Mouse (Mus musculus): Measurements from ENCODE around the gene Ndufs2. TPM values are rescaled to one million over a fixed set of nuclear protein-coding genes. Genes with fewer than 3 reads are reported as not detected.

Gene Ndufs2
- polyA plus RNA-seq (2017; shearing (Covaris generic)) = 181 TPM

DNA sequence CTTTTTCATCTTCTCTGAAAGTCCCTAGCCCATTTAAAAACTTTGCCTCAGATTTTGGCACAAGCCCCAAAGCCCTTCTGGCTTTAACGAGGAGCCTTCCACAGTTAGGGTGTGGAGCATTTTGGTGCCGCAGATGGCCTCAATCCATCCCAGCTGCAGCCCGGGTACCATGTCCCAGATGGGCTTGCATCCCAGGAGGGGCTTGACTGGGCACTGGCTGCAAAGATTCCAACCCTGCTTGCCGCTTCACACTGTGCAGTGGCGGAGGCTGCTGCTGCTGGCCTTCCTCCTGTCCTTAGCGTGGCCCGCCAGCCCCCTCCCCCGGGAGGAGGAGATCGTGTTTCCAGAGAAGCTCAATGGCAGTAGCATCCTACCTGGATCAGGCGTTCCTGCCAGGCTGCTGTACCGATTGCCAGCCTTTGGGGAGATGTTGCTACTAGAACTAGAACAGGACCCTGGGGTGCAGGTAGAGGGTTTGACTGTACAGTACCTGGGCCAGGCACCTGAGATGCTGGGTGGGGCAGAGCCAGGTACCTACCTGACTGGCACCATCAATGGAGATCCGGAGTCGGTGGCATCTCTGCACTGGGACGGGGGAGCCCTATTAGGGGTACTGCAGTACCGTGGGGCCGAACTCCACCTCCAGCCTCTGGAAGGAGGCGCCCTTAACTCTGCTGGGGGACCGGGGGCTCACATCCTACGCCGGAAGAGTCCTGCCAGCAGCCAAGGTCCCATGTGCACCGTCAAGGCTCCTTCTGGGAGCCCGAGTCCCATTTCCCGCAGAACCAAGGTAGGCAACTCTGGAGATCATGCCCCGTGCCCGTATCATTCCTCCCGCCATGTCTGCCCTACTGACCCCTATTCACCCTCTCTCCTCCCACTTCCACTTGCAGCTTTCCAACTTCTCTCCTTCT lies at the start of gene Ndufs2:
Gene Ndufs2, minus strand, starts transcription at position 709 of the 914 bp plus-strand sequence.

DNA sequence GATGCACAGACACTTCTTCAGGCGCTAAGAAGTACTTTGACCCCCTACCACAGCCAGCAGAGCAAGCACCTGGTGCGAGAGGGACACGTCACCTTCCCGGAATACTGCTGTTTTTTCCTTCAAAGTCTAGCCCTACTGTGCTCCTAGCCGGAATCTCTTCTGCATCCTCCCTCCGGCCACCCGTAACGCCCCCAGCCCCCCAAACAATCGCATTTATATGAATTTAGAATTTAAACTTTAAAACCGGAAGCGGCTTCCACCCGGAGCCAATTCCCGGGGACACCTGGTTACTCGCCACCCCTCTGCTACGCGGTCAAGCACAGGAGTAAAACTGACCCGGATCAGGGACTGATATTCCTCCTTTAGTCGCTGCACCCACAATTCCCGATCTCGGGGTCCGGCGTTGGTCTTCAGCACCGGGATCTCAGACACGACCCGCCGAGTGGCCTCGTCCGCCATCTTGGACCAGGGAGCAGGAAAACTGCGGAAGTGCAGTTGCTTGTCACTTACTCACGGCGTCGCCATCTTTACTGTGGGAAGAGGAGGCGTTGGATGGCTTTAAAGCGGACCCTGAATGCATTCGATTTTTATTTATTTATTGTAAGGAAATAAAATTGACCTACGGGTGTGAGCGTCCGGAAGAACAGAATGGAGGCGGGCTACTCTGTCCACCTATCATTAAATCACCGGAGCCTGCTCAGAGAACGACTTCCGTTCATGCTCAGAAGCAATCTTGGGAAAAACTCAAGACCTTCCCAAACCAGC lies 43.3 kb upstream of the Ndufs2 start, which contains the start of gene Ufc1:
Gene Ufc1, minus strand, starts transcription at position 727 of the 765 bp plus-strand sequence.

DNA sequence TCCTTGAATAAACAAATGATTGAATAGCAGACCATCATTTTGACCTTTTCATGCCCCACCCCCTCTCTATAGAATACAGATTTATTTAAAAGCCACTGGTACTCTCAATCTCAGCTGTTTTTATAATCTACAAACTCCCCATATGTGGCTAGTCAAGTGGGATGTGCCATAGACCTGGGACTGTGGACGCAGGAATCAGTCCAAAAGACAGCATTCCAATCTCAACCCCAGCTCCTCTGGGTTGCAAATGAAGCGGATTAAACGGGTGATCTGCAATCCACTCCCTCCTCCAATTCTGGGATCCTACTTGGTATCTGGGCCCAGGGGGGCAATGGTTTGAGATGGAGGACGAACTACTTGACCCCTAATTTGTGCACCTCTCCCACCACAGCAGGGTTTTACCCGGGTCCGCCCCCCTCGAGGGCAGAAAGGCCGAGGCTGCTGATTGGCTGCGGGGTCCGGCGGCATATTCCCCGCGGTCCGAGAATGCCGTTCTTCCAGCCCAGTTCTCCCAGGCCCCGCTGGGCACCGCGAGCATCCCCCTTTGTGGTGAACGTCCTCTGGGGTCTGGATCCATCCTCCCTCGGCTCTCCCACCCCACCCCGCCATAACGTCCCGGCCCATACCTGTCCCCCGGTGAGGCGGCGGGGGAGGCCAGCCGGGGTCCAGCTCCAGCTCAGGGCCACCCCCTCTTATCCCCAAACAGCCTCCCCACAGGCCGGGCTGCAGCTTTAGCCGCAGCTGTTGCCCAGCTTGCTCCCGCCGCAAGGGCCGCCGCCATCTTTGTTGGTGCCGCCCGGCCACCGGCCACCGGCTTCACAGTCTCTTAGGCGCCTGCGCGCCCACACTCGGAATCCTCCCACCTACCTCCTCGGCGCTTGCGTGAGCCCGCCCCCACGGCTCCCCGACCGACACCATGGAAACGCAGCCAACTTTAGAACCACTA lies 36.2 kb upstream of the Ndufs2 start, which contains the start of gene Usp21:
Gene Usp21, minus strand, starts transcription at position 856 of the 946 bp plus-strand sequence.

DNA sequence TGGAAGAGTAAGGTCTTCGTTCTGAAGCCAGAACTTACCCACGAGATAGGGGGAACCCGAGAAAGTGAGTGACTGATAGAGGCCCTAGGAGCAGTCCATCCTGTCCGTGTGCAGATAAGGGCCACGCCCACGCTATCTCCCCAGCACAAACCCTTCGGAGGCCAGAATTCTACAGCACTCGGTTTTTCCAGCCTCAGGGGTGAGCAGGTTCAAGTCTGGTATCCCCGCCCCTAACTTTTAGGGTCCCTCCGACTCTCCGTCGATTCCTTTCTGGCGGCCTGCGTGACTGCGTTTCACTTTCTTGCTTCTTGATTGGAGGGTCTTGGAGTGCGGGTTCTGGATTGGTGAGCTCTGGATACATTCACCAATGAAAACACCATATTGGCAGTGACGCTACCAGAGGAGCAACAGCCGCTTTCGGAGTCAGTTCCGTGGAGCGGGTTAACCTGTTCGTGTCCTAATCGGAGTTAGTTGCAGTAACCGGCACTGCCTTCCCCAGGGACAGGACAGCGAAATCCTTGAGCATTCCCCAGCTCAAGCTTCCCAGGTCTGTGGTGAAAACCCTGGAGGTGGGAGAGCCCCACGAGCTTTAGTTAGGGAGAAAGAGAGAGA lies 29.8 kb upstream of the Ndufs2 start, which contains the start of gene Ppox:
Gene Ppox, minus strand, starts transcription at position 271 of the 612 bp plus-strand sequence.

DNA sequence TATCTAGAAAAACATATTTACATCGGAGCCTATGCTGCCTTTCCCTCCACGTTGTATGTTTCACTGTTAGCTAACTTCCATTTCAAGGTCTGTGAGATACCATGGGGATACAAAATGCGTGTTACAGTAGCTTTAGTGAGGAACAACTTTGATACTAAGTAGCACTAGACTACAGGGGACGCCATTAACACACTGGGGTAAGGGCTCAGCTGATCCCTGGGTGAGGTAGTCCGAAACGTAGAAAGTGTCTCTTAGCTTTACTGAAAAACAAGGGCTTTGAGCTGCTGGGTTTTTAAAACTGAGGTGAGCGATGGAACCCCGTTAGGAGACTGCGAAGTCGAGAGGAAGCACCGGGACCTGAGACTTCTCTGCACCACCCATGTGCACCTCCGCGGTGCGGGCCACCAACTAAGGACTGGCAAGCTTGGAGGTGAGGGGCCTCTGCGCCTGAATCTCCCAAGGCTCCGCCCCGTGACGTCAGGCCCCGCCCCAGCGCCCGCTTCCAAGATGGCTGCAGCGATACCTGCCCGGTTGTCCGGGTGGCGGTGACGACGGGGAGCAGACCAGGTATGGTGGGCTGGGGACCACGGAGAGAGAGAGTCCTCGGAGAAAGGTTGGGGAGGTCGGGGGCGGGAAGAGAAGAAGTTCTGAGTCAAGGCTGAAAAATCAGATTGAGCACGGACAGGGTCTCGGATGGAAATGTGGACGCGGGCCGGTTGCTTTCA lies 18.8 kb upstream of the Ndufs2 start, which contains the start of gene B4galt3:
Gene B4galt3, plus strand, starts transcription at position 481 of the 725 bp plus-strand sequence.

DNA sequence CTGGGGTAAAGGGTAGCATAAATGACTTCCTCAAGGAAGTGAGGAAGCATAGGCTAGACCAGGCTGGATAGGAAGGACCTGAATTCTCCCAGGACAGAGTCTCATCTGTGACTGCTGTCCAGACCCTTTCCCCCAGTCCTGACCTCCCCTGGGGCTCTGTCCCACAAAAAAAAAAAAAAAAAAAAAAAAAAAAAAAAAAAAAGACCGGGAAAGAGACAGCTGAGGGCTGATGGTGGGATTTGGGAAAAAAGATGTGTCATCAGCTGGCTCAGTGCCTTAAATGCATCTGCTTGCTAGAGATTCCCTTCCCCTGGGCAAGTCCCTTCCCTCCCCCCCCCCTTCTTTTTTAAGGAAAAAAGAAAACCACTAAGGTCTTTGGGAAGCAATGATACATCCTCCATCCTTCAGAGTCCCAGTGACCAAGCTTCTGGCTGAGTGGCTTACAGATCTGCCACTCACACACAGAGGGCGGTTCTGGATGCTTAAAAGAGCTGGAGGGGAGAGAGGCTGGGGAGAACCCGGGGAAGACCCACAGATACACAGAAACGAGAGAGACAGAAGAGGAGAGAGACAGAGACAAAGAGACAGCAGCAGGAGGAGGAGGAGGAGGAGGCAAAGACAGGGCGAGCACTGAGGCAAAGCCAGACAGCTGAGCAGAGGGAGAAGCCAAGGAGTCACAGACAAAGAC lies 1.1 kb downstream of the Ndufs2 start, which contains the start of gene Adamts4:
Gene Adamts4, plus strand, starts transcription at position 509 of the 688 bp plus-strand sequence.

DNA sequence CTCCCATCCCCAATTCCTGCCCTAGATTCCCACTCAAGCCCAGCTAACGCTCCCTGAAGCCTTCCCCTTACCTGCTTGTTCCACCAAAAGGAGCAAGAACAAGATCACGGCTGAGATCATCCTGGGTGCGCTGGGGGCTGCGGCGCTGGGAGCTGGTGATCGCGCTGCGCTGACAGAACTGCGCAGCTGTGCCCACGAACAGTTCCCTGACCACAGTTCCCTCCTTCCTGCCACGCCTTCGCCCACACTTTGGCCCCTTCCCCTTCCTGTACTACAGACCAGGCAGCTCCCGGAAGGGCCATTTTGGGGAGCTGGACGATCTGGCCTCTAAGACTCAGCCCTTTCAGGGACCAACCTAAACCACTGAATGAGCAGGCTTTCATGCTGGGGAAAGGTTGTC lies 17.1 kb downstream of the Ndufs2 start, which contains the start of gene Fcer1g:
Gene Fcer1g, minus strand, starts transcription at position 240 of the 400 bp plus-strand sequence.

DNA sequence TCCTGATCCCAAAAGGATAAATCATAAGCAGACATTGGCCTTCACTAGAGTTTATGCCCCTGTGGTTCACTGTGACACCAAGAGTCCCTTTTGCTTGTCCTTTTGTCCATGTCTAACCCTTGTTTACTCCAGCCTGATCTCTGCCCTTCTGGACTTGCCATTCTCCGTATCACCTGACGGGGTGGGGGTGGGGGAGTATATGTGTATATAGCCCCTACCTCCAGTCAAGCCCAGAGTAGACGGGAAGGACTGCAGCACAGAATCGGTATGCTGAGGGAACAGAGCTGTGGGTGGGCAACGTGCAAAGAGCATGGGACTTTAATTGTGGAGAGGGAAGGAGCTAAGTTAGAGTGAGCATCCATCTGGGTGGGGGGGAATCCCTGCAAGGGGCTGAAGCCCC lies 26.3 kb downstream of the Ndufs2 start, which contains the start of gene Apoa2:
Gene Apoa2, plus strand, starts transcription at position 198 of the 400 bp plus-strand sequence.

DNA sequence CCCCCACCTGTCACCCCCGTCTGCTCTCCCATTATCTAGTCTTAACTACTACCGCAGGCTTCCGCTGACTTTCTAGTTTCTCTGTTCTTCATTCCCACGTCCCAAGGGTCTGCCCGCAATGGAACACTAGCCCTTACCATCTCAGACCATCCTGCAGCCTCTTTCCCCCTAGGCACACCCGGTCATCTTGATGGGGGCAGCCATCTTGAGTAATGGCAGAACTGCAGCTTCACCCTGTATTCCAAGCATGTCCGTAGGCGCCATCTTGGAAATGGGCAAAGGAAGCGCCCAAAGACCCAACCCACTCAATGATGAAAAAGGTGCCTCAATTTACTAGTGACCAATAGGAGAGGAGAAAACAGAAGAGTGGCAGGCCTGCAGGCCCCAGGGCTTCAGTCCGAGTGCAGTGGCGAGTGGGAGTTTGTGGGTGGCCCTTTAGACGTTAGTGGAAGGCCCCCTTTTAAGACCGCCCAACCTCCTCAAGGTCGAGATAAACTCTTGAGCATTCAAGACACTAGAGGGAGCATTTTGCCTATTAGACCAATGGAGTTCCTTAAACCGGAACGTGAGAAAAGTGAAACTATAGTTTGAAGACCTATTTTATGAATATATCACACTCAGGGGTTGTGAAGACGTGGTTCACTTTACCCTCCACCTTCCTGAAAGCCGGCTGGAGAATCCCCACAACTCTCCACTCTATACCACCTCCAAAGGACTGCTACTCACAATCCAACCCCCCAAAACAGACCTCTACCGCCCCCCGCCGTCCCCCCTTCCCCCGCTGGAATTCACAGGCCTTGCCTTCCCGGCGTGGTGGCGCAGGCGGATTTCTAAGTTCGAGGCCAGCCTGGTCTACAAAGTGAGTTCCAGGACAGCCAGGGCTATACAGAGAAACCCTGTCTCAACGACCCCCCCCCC lies 28.7 kb downstream of the Ndufs2 start, which contains the start of gene Tomm40l:
Gene Tomm40l, minus strand, starts transcription at position 277 of the 918 bp plus-strand sequence.

DNA sequence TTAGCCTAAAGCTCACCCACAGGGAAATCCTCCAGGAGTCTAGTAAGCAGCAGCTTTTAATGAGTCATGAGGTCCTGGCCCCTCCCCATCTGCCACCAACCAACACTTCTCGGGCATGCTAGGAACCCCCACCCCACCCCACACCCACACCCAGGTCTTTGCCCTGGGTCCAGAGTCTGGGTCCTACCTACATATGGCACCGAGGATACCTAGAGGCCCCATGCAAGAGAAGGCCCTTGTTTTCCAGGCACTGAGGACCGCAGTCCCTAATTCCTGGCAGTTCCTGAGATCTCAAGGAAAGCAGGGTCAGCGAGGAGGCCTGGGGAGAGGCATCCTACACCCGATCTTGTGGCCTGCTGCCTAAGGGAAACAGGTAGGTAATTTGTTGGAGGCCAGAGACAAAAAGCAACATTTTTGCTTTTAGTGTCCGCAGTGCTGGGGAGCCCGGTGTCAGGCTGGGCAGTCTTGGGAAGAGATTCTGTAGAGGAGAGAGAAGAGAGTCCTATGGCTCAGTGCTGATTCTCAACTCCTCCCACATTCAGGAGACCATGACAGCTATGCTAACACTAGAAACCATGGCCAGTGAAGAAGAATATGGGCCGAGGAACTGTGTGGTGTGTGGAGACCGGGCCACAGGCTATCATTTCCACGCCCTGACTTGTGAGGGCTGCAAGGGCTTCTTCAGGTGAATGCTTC lies 37.2 kb downstream of the Ndufs2 start, which contains the start of gene Nr1i3:
Gene Nr1i3, plus strand, starts transcription at position 170 of the 696 bp plus-strand sequence.

DNA sequence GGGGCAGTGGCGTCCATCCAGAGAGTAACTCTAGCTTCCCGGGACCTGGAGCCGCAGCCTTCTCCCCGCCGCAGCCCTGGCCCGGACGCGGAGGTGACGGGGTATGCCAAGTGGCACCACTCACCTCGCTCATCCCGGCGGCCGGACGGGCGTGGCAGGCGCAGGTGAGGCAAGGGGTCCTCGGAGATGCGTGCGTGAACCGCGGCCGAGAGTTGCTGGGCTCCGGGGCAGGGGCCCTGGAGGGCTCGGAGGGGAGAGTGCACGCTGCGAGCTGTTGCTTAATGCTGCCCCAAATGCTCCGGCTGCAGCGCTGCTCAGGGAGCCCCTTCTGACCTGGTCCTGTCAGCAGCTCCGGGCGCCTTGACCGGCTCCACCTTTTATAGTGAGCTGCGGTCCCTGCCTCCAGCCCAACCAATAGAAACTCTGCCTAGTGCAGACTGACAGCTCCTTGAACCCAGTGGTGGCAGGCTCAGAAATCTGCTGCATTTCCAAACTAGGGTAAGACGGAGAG lies 55.2 kb downstream of the Ndufs2 start, which contains the start of gene Pcp4l1:
Gene Pcp4l1, minus strand, starts transcription at position 382 of the 511 bp plus-strand sequence.

Other genes with a start within 250 kb of the Ndufs2 start
- gene Fcgr4, start 232.5 kb downstream of the Ndufs2 start, polyA plus RNA-seq (2017; shearing (Covaris generic)) = 0.47 TPM
- gene Fcgr3, start 186.5 kb downstream of the Ndufs2 start, polyA plus RNA-seq (2017; shearing (Covaris generic)) = 1.6 TPM
- 1.2 TPM for gene Cfap126, start 137.5 kb downstream of the Ndufs2 start, polyA plus RNA-seq (2017; shearing (Covaris generic))
- 159 TPM for gene Sdhc, start 100.8 kb downstream of the Ndufs2 start, polyA plus RNA-seq (2017; shearing (Covaris generic))
- not detected for gene Mpz, start 100.7 kb downstream of the Ndufs2 start, polyA plus RNA-seq (2017; shearing (Covaris generic))
- gene Pcp4l1, start 55.1 kb downstream of the Ndufs2 start, polyA plus RNA-seq (2017; shearing (Covaris generic)) = not detected
- 0.36 TPM for gene Nr1i3, start 37.4 kb downstream of the Ndufs2 start, polyA plus RNA-seq (2017; shearing (Covaris generic))
- 34.9 TPM for gene Tomm40l, start 28.9 kb downstream of the Ndufs2 start, polyA plus RNA-seq (2017; shearing (Covaris generic))
- not detected for gene Apoa2, start 26.3 kb downstream of the Ndufs2 start, polyA plus RNA-seq (2017; shearing (Covaris generic))
- 5.2 TPM for gene Fcer1g, start 17.0 kb downstream of the Ndufs2 start, polyA plus RNA-seq (2017; shearing (Covaris generic))
- gene Adamts4, start 967 bp downstream of the Ndufs2 start, polyA plus RNA-seq (2017; shearing (Covaris generic)) = 0.12 TPM
- 43.3 TPM for gene B4galt3, start 18.9 kb upstream of the Ndufs2 start, polyA plus RNA-seq (2017; shearing (Covaris generic))
- 83.9 TPM for gene Ppox, start 29.8 kb upstream of the Ndufs2 start, polyA plus RNA-seq (2017; shearing (Covaris generic))
- 61.2 TPM for gene Usp21, start 36.6 kb upstream of the Ndufs2 start, polyA plus RNA-seq (2017; shearing (Covaris generic))
- gene Ufc1, start 43.6 kb upstream of the Ndufs2 start, polyA plus RNA-seq (2017; shearing (Covaris generic)) = 54.1 TPM
- 45.6 TPM for gene Dedd, start 77.8 kb upstream of the Ndufs2 start, polyA plus RNA-seq (2017; shearing (Covaris generic))
- gene Nit1, start 94.3 kb upstream of the Ndufs2 start, polyA plus RNA-seq (2017; shearing (Covaris generic)) = 48.6 TPM
- gene Pfdn2, start 94.3 kb upstream of the Ndufs2 start, polyA plus RNA-seq (2017; shearing (Covaris generic)) = 93.6 TPM
- 0.29 TPM for gene Klhdc9, start 109.4 kb upstream of the Ndufs2 start, polyA plus RNA-seq (2017; shearing (Covaris generic))
- 0.07 TPM for gene Nectin4, start 118.7 kb upstream of the Ndufs2 start, polyA plus RNA-seq (2017; shearing (Covaris generic))
- 190 TPM for gene Arhgap30, start 137.6 kb upstream of the Ndufs2 start, polyA plus RNA-seq (2017; shearing (Covaris generic))
- gene Usf1, start 159.9 kb upstream of the Ndufs2 start, polyA plus RNA-seq (2017; shearing (Covaris generic)) = 75.0 TPM
- gene Tstd1, start 167.5 kb upstream of the Ndufs2 start, polyA plus RNA-seq (2017; shearing (Covaris generic)) = 3.2 TPM
- 0.26 TPM for gene F11r, start 186.1 kb upstream of the Ndufs2 start, polyA plus RNA-seq (2017; shearing (Covaris generic))

Measured in CD4-positive, CD25-positive, alpha-beta regulatory T cell (primary cell).